8 mouse cellular contexts compared by ENCODE assay signal in the genomic region with DNA sequence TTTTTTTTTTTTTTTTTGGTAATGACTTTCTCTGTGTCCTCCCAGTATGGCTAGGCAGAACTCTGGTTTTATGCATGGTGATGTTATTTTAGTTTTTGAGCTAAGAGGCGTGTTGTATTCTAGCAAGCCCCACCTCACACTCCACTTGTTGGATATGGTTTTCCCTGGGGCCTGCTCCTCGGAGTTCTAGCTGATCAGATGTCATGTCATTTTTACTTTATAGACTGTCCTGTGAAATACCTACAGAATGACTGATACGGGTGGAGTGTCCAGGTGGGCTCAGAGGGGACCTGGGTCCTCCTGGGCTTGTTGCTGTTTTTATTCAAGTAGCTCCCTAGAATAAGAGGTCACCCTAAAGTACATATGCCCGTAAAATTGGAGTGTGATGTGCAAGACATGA. TPM values are rescaled to one million over a fixed set of nuclear protein-coding genes. Genes with fewer than 3 reads are reported as not detected.
DNase-seq lines count a peak whose midpoint lies in the region; ATAC-seq and TF ChIP-seq lines count a peak whose summit lies in the region.

No protein-coding gene starts in this region.

- ATAC-seq in heart, embryonic 16.5 days (replicated peaks; ENCODE audit: extremely low read depth, insufficient read depth, low FRiP score), result no peak
- ATAC-seq in liver, embryonic 16.5 days (ENCODE audit: low read depth), result no peak
- no peak for ATAC-seq in inflammation-experienced regulatory T-cells, adult 6 months

- H3K9ac ChIP-seq in heart, embryonic 16.5 days (ENCODE audit: low read length), result peak overlapping the region; percentile 50; the same call in 1 of the 2 replicates
- peak overlapping the region; percentile 4; the same call in 1 of the 2 replicates for H3K9ac ChIP-seq in liver, embryonic 16.5 days (ENCODE audit: low read depth, low read length)

- peaks cover 5% of the 10 kb centered on the region for H3K4me1 ChIP-seq in bone marrow macrophage, adult 2 months (ENCODE audit: control insufficient read depth, insufficient read depth, low read length)
- peaks cover 14% of the 10 kb centered on the region for H3K4me1 ChIP-seq in heart, embryonic 16.5 days (ENCODE audit: control insufficient read depth, insufficient read depth, low read length)
- H3K4me1 ChIP-seq in liver, embryonic 16.5 days (ENCODE audit: control insufficient read depth, low read depth, low read length), result no peaks in the 10 kb centered on the region; the same call in 1 of the 2 replicates

- peak overlapping the region; percentile 67 for H3K4me3 ChIP-seq in bone marrow macrophage, adult 2 months (ENCODE audit: insufficient read depth, low read length)
- peak overlapping the region; percentile 46 for H3K4me3 ChIP-seq in heart, embryonic 16.5 days (ENCODE audit: low read length)
- H3K4me3 ChIP-seq in liver, embryonic 16.5 days (ENCODE audit: low read depth, low read length), result peak overlapping the region; percentile 47

- no peak for TF ChIP-seq CTCF in bone marrow macrophage, adult 2 months (IDR thresholded peaks at IDR 0.05; ENCODE audit: low read depth, low read length)

- WGBS in heart, embryonic 16.5 days, result 46% methylated on average over 4 of the region's 4 CpGs
- 49% methylated on average over 4 of the region's 4 CpGs for WGBS in liver, embryonic 16.5 days (ENCODE audit: insufficient replicate concordance)

- H3K9me3 ChIP-seq in heart, embryonic 16.5 days (replicated peaks; ENCODE audit: control insufficient read depth, low read length), result no peaks in the 10 kb centered on the region
- H3K9me3 ChIP-seq in liver, embryonic 16.5 days (replicated peaks; ENCODE audit: control insufficient read depth, low read length), result no peaks in the 10 kb centered on the region

- peak overlapping the region; percentile 40; the same call in 1 of the 2 replicates for H3K27ac ChIP-seq in bone marrow macrophage, adult 2 months (ENCODE audit: insufficient read depth, low read depth, low read length)
- peak overlapping the region; percentile 55 for H3K27ac ChIP-seq in heart, embryonic 16.5 days (ENCODE audit: low read length)
- H3K27ac ChIP-seq in liver, embryonic 16.5 days (ENCODE audit: low read length), result no peak overlapping the region

- no peaks in the 10 kb centered on the region for H3K36me3 ChIP-seq in heart, embryonic 16.5 days (ENCODE audit: control insufficient read depth, insufficient read depth)
- H3K36me3 ChIP-seq in liver, embryonic 16.5 days (ENCODE audit: control insufficient read depth, insufficient read depth), result no peaks in the 10 kb centered on the region

- peak overlapping the region; percentile 69 for H3K4me2 ChIP-seq in heart, embryonic 16.5 days (ENCODE audit: low read depth, low read length)
- peak overlapping the region; percentile 52 for H3K4me2 ChIP-seq in liver, embryonic 16.5 days (ENCODE audit: low read depth, low read length)

- peak; percentile 94 for DNase-seq in heart, adult 11 months
- DNase-seq in heart, postnatal 4 days, result no peak
- DNase-seq in adrenal gland, adult 8-10 months, result no peak
- no peak for DNase-seq in urinary bladder, postnatal 25 days (ENCODE audit: low spot score)

- no peaks in the 10 kb centered on the region for H3K27me3 ChIP-seq in heart, embryonic 16.5 days (ENCODE audit: control insufficient read depth, insufficient read depth, low read length)
- no peaks in the 10 kb centered on the region for H3K27me3 ChIP-seq in liver, embryonic 16.5 days (ENCODE audit: control insufficient read depth, insufficient read depth, low read depth, low read length)

- no peak for TF ChIP-seq POLR2A in bone marrow macrophage, adult 2 months (IDR thresholded peaks at IDR 0.05; ENCODE audit: borderline replicate concordance, low read depth, low read length)

RNA-seq across cellular contexts. Expression of gene Pld1, which starts 46.1 kb away (rescaled TPM):
- 10 to 100 TPM; 13.3 to 14.3 TPM for total RNA-seq in heart, postnatal 4 days (2021)
- polyA plus RNA-seq in bone marrow macrophage, adult 2 months (2012; ENCODE audit: insufficient read depth, insufficient read length, missing spikeins), result 16.2 and 18.1 TPM in 2 replicates
- polyA plus RNA-seq in heart, embryonic 16.5 days (2015; fragmentation: Nextera tagmentation; extraction: Ambion mirVana), result 7.8 and 8.3 TPM in 2 replicates
- polyA plus RNA-seq in liver, embryonic 16.5 days (2015; fragmentation: Nextera tagmentation; extraction: Ambion mirVana), result 5.9 and 6.8 TPM in 2 replicates
- 1 to 10 TPM; 4.8 to 8.0 (median 6.3) TPM for total RNA-seq in adrenal gland, adult 8-10 months (2022)
- under 1 TPM; 0.40 to 0.71 (median 0.48) TPM for polyA plus RNA-seq in inflammation-experienced regulatory T-cells, adult 6 months (2017; shearing (Covaris generic))
